Mouse (Mus musculus): ENCODE results near the gene Efcab6. TPM values are rescaled to one million over a fixed set of nuclear protein-coding genes. Genes with fewer than 3 reads are reported as not detected.

The Efcab6 gene
- polyA plus RNA-seq, 2 experiments: not detected

DNA sequence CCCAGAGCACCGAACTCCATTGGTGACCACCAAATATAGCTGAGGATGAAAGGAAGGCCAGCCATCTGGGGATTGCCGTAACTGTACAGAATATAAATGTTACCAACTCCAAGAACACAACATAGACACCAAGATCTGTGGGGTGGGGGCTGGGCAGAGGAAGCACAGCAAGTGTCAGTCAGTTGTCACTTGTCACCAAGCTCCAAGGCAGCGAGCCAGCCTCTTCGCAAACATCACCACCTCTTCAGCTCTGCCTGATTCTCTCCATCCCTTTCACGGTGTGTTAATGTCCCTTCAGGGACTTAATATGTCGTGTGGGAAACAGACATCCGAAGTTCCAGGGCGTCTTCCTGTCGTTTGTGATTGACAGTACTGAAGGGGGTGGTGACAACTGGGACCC, 93.0 kb downstream of the Efcab6 start:
- DNase-seq (ENCODE audit: low read depth in 3 of 3, low spot score in 3 of 3) (no peak), ATAC-seq (ENCODE audit: insufficient read depth) (no peak)
- Histone ChIP-seq H3K9me3 (ENCODE audit: control insufficient read depth, low read length) (no peaks in the 10 kb centered on the region), H3K9ac (replicated peaks) (no peak overlapping the region), H3K27me3 (ENCODE audit: control insufficient read depth, insufficient read depth, low read length) (no peaks in the 10 kb centered on the region), H3K4me1 (replicated peaks; ENCODE audit: control insufficient read depth in 2 of 2, insufficient read depth in 2 of 2, low read length in 1 of 2) (no peaks in the 10 kb centered on the region), H3K27ac (no peak overlapping the region), H3K4me2 (ENCODE audit: low read depth) (no peak overlapping the region), H3K36me3 (replicated peaks; ENCODE audit: control insufficient read depth, insufficient read depth, low read depth) (no peaks in the 10 kb centered on the region), H3K4me3 (ENCODE audit: insufficient read depth in 1 of 2, low read depth in 2 of 2, low read length in 2 of 2) (no peak overlapping the region)
- TF ChIP-seq CTCF (IDR thresholded peaks at IDR 0.05; ENCODE audit: low read depth): no peak
- no peak for TF ChIP-seq EP300 (IDR thresholded peaks at IDR 0.05; ENCODE audit: low read depth)
- WGBS (ENCODE audit: insufficient replicate concordance): 50% methylated on average over 9 of the region's 9 CpGs

- WGBS (ENCODE audit: insufficient replicate concordance): 82% methylated on average over 12 of the region's 12 CpGs
- no peak overlapping the region for H3K4me2 ChIP-seq (ENCODE audit: low read depth)
- H3K9me3 ChIP-seq (ENCODE audit: control insufficient read depth, low read length): no peaks in the 10 kb centered on the region
- no peak overlapping the region for H3K27ac ChIP-seq
- no peak overlapping the region for H3K9ac ChIP-seq (replicated peaks)
- no peak for DNase-seq (ENCODE audit: low read depth in 3 of 3, low spot score in 3 of 3)
- no peak overlapping the region for H3K4me3 ChIP-seq (ENCODE audit: insufficient read depth in 1 of 2, low read depth in 2 of 2, low read length in 2 of 2)
- H3K36me3 ChIP-seq (replicated peaks; ENCODE audit: control insufficient read depth, insufficient read depth, low read depth): no peaks in the 10 kb centered on the region
- no peaks in the 10 kb centered on the region for H3K4me1 ChIP-seq (replicated peaks; ENCODE audit: control insufficient read depth in 2 of 2, insufficient read depth in 2 of 2, low read length in 1 of 2)
- TF ChIP-seq CTCF (IDR thresholded peaks at IDR 0.05; ENCODE audit: low read depth): no peak
- no peak for TF ChIP-seq EP300 (IDR thresholded peaks at IDR 0.05; ENCODE audit: low read depth)
- ATAC-seq (ENCODE audit: insufficient read depth): no peak
- no peaks in the 10 kb centered on the region for H3K27me3 ChIP-seq (ENCODE audit: control insufficient read depth, insufficient read depth, low read length)
These were observed 97.4 kb downstream of the Efcab6 start for GRCm38 (mm10) chr15:83967802-83968201.

DNA sequence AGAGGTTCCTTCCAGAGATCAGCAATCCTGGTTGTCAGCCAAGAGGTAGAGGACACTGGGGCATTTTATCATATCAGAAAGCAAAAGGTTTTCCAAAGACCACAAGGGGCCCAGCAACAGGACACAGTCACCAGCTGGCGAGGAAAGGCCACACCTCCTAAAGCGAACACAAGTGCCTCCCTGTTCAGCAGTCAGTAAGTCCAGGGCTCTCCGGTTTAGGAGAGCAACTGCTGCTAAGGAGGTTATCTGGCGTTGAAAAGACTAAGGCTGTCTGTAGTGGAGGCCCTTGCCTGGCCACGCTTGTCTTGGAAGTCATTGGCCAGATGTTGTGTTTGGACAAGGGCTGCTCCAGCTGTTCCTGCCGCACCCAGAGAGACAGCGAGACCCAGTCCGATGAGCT, 100.1 kb downstream of the Efcab6 start:
- no peak overlapping the region for H3K9ac ChIP-seq (replicated peaks)
- H3K4me1 ChIP-seq (replicated peaks; ENCODE audit: control insufficient read depth in 2 of 2, insufficient read depth in 2 of 2, low read length in 1 of 2): no peaks in the 10 kb centered on the region
- TF ChIP-seq CTCF (IDR thresholded peaks at IDR 0.05; ENCODE audit: low read depth): no peak
- no peak for TF ChIP-seq EP300 (IDR thresholded peaks at IDR 0.05; ENCODE audit: low read depth)
- no peak for ATAC-seq (ENCODE audit: insufficient read depth)
- H3K9me3 ChIP-seq (ENCODE audit: control insufficient read depth, low read length): no peaks in the 10 kb centered on the region
- no peak overlapping the region for H3K4me3 ChIP-seq (ENCODE audit: insufficient read depth in 1 of 2, low read depth in 2 of 2, low read length in 2 of 2)
- WGBS (ENCODE audit: insufficient replicate concordance): 60% methylated on average over 8 of the region's 8 CpGs
- DNase-seq (ENCODE audit: low read depth in 3 of 3, low spot score in 3 of 3): no peak
- H3K27ac ChIP-seq: no peak overlapping the region
- no peaks in the 10 kb centered on the region for H3K27me3 ChIP-seq (ENCODE audit: control insufficient read depth, insufficient read depth, low read length)
- H3K36me3 ChIP-seq (replicated peaks; ENCODE audit: control insufficient read depth, insufficient read depth, low read depth): no peaks in the 10 kb centered on the region
- no peak overlapping the region for H3K4me2 ChIP-seq (ENCODE audit: low read depth)

DNA sequence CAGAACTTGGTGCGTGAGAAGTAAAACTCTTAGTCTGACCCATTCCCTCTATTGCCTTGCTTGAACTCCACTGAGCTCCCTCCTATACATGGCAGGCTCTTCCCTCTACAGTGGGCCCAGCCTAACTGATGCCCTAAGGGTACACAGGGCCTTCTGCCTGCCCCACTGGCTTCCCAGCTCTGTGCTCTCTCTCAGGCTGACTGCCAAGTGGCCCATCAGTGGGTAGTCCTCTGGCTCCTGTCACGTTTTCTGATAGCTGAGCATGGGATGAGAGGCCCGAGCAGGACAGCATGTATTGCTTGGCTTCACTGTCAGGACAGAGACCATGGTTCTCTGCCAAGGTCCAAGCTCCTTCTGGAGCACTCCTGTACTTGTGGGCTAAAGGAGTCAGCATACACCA, 106.8 kb downstream of the Efcab6 start:
- 41% methylated on average over 3 of the region's 3 CpGs for WGBS (ENCODE audit: insufficient replicate concordance)
- TF ChIP-seq CTCF (IDR thresholded peaks at IDR 0.05; ENCODE audit: low read depth): no peak
- no peak for TF ChIP-seq EP300 (IDR thresholded peaks at IDR 0.05; ENCODE audit: low read depth)
- Histone ChIP-seq H3K4me1 (replicated peaks; ENCODE audit: control insufficient read depth in 2 of 2, insufficient read depth in 2 of 2, low read length in 1 of 2) (no peaks in the 10 kb centered on the region), H3K9ac (replicated peaks) (no peak overlapping the region), H3K9me3 (ENCODE audit: control insufficient read depth, low read length) (no peaks in the 10 kb centered on the region), H3K4me2 (ENCODE audit: low read depth) (no peak overlapping the region), H3K36me3 (replicated peaks; ENCODE audit: control insufficient read depth, insufficient read depth, low read depth) (no peaks in the 10 kb centered on the region), H3K4me3 (ENCODE audit: insufficient read depth in 1 of 2, low read depth in 2 of 2, low read length in 2 of 2) (no peak overlapping the region), H3K27me3 (ENCODE audit: control insufficient read depth, insufficient read depth, low read length) (no peaks in the 10 kb centered on the region), H3K27ac (no peak overlapping the region)
- no peak for ATAC-seq (ENCODE audit: insufficient read depth)
- DNase-seq (ENCODE audit: low read depth in 3 of 3, low spot score in 3 of 3): no peak

DNA sequence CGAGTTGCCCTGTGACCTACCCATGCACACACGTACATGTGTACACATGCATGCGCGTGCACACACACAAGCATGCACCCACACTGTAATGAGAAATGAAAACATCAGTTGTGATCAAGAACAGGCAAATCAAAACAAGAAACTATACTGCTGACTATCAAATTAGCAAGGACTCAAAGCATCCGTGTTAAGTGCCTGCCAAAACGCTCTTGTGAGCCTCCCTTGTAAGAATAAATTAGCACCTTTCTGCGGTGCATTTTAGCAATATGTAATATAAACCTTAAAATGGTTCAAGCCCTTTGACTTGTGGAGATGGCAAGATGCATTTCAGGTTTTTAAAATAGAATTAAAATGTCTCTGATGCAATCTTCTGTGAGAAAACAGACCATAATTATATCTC, 108.2 kb downstream of the Efcab6 start:
- no peaks in the 10 kb centered on the region; the same call in 1 of the 2 replicates for H3K9me3 ChIP-seq (ENCODE audit: control insufficient read depth, low read length)
- no peaks in the 10 kb centered on the region for H3K27me3 ChIP-seq (ENCODE audit: control insufficient read depth, insufficient read depth, low read length)
- DNase-seq (ENCODE audit: low read depth in 3 of 3, low spot score in 3 of 3) (no peak), ATAC-seq (ENCODE audit: insufficient read depth) (no peak)
- no peaks in the 10 kb centered on the region for H3K36me3 ChIP-seq (replicated peaks; ENCODE audit: control insufficient read depth, insufficient read depth, low read depth)
- H3K4me2 ChIP-seq (ENCODE audit: low read depth): no peak overlapping the region
- no peaks in the 10 kb centered on the region for H3K4me1 ChIP-seq (replicated peaks; ENCODE audit: control insufficient read depth in 2 of 2, insufficient read depth in 2 of 2, low read length in 1 of 2)
- no peak overlapping the region for H3K4me3 ChIP-seq (ENCODE audit: insufficient read depth in 1 of 2, low read depth in 2 of 2, low read length in 2 of 2)
- H3K27ac ChIP-seq: no peak overlapping the region
- no peak overlapping the region for H3K9ac ChIP-seq (replicated peaks)
- 72% methylated on average over 7 of the region's 7 CpGs for WGBS (ENCODE audit: insufficient replicate concordance)
- TF ChIP-seq EP300 (IDR thresholded peaks at IDR 0.05; ENCODE audit: low read depth) (no peak), CTCF (IDR thresholded peaks at IDR 0.05; ENCODE audit: low read depth) (no peak)
